Mouse (Mus musculus) hindlimb bud, embryonic 11.5 days (tissue): ENCODE measurements around the gene Tmem255a.

ENCODE experiments used
- DNase-seq: peaks from one replicate; pipeline ENCODE4 v3.0.0-alpha.2; 2012; ENCODE audit warnings: low read depth, low spot score; ENCODE audit errors: extremely low spot score

Tmem255a gene

GRCm38 (mm10) chrX:38166592-38166991 is 85.6 kb downstream of the Tmem255a start:
- DNase-seq = no peak

- DNase-seq = no peak
Measured at GRCm38 (mm10) chrX:38166064-38166463, 86.2 kb downstream of the Tmem255a start.

DNA sequence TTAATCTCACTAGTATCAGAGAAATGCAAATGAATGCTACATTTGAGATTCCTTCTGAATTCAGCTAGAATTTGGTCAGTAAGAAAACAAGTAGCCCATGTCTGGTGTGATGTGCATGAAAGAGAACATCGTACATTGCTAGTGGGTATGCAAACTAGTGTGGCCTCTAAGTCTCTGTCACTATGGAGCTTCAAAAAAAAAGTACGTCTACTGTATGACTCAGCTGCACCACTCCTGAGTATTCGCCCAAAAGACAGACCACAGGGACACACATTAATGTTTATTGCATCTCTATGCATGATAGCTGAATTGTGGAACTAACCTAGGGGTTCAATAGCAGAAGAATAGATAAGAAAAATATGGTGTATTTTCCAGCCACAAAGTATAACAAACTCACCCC is 86.9 kb downstream of the Tmem255a start:
- DNase-seq = no peak

- no peak for DNase-seq
Measured at GRCm38 (mm10) chrX:38159097-38159496, 93.1 kb downstream of the Tmem255a start.
